Mouse (Mus musculus) adrenal gland, adult 8-10 months (tissue): ENCODE data around the gene Ypel4. TPM values are rescaled to one million over a fixed set of nuclear protein-coding genes. Genes with fewer than 3 reads are reported as not detected.

Source experiments
- DNase-seq: peaks from one replicate; pipeline ENCODE4 v3.0.0; 2022
- microRNA-seq, 2 experiments: library from miRNA; unstranded; fragments of <30 nt; microRNA quantifications; one replicate each; pipeline ENCODE4 v1.2.0; 2022
- total RNA-seq, 4 experiments: library from RNA; stranded (reverse); gene quantifications; 2 replicates each; pipeline ENCODE4 v1.2.4; 2022

Ypel4 gene
- total RNA-seq, 4 experiments from 2014 or later = 4.5 to 11.8 (median 9.7) TPM

DNA sequence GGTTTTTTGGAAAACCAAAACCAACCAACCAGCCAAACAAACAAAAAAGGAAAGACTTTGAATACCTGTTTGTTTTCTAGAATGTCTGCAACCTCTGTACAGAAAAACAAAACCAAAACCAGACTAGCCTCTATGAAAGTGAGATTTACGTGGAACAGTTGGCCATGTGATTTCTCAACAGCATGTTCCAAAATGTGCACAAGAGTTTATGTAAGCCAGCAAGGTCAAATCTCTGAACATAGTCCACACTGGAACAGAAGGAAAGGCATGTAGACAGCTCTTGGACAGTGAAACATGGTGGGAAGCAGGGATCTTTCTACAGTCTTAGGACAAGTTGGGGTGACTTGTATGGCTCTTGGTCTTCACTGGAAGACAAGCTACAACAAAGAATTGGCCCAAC lies 28.0 kb downstream of the Ypel4 start:
- no peak for DNase-seq

DNA sequence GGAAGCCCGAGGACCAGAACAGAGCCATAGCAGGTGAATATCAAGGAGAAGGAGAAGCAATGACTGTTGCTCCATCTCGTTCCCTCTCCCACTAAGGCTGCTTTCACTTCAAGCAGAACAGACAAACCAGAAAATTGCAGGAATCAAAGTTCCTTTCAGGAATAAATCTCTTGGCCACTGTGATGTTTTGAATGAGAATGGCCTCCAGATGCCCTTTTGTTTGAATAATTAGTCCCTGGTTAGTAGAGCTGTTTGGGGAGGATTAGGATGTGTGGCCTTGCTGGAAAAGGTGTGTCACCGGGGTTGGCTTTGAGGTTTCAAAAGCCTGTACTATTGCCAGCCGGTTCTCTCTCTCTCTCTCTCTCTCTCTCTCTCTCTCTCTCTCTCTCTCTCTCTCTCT lies 28.4 kb downstream of the Ypel4 start:
- DNase-seq = no peak

DNA sequence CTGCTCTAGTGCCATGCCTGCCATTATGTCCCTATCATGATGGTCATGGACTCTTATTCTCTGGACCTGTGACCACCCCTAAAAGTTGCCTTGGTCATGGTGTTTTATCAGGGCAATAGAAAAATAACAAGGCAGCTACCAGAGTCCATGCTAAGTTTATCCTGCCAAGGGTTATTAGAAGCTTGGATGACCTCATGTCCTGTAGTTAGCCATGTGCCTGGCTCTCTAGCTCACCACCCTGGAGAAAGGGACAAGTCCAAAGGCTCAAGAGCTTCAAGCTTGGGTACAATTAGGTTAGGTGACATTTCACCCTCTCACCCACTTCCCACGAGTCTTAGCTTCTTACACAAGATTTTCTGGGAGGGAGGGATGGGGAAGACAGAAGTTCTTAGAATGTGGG lies 29.0 kb downstream of the Ypel4 start:
- DNase-seq = no peak

DNA sequence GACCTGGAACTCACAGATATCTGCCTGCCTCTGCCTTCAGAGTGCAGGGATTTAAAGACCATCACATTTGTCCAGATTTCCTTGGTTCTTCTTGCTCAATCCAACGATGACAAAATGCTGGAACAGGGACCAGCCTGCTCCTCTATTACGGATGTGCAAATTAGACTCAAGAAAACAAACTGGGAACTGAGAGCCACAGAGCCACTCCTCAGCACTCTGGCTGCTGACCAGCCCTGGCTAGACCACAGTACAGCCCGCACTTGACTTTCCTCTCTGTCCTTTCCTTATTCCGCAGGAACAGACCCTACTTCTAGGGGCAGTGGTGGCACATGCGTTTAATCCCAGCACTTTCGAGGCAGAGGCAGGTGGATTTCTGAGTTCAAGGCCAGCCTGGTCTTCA lies 36.6 kb downstream of the Ypel4 start:
- no peak for DNase-seq

DNA sequence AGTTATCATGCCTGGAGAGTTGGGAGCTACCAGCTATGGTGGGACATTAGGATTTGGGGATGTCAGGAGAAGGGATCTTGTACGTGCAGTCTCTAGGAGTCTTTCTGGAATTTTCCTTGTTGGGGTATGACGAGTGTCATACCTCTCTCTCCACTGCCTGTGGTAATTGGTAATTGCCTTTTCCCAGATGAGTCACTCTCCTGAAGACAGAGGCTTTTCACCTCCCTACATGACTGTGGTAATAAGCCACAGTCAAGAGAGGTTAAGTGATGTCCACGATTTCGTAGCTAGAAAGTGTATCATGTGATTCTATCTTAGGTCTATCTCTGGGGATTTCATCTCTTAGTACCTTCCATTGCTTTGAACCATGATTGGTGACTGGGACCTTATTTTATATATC lies 38.6 kb downstream of the Ypel4 start:
- DNase-seq = no peak

DNA sequence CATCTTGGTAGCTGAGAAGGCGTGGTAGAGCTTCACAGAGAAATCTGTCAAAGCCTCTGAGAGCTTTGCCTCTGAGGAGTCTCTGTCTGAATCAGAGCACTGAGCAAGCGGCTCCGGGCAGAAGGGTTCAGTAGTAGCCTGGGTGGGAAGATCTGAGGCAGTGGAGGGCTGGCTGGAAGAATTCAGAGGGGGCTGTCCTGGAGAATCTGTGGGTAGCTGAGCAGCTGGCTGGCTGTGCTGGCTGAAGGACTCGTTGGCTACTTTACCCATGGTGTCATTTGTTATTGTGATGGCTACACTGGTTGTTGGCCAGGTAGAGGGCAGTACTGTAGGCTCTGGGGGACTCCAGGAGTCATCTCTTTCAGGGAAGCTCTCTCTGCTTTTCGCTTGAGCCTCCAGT lies 39.3 kb downstream of the Ypel4 start:
- DNase-seq = no peak

DNA sequence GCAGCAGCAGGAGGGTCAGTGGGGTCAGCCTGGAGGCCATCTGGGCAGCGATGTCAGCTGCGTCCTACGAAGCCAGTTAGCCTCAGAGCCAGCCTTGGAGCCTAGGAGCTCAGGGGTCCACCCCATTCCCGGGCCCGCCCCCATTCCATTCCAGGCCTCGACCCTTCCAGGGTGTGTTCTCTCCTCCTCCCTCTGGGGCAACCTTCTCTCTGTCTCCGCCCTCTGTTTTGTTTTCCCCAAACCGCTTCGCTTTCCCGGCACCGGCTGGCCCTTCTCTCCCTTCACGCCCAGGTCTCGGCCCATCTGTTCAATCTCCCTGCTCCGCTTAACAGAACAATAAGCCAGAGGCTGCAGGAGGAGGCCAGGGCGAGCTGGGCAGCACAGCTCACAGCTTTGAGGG lies 40.9 kb downstream of the Ypel4 start:
- DNase-seq = peak; percentile 33

DNA sequence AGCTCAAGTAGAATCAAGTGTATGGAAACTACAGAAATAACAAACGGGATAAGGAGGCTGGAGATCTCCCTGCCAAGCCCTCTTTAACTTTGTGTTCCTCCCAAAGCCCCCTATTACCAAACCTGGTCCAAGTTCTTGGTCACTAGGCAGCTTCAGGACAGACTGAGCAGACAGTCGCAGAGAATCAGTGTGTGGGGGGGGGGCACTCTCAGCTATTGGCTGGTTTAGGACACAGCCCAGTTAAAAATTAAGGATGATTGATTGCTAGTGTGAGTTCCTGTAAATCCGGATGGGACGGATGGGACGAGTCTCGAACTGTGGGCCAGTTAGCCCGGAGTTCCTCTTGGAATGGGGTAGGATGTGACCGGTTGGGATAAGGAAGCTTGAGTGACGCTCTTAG lies 41.4 kb downstream of the Ypel4 start, which contains the start of gene Serping1:
Serping1 (minus strand) TSS at position 204 of the 400 bp plus-strand sequence.
- DNase-seq = no peak

DNA sequence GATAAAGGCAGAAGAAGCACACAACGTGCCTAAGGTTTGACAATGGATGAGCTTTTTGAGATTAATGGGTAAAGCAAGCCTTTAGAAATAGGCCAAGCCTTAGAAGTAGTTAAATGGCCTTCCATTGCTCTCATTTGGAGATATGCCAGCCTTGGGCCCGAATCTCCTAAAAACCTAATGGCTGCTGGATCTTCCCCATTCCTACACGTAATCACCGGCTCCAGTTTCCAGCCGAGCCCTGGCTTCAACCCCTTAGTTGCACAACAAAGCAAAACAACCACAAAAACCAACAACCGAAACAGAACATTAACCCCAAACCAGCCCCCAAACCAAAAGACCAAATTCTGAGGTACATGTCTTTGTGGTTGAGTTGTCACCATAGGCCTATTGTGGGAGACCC lies 41.8 kb downstream of the Ypel4 start:
- DNase-seq = no peak

DNA sequence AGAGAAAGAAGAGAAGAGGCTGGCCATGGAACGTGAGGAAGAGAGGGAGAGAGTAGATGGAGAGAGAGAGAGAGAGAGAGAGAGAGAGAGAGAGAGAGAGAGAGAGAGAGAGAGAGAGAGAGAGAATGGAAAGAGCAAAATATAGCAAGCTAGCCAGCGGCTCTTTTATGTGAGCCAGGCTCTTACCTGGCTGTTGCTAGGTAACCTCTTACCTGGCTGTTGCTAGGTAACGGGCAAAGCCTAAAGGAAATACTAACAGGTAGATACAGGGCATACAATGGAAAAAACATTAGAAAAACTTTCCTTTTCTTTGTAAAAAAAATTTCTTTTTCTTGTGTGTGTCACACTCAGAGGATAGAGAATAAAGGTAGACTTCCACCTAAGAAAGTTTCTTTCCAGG lies 43.8 kb downstream of the Ypel4 start:
- no peak for DNase-seq

DNA sequence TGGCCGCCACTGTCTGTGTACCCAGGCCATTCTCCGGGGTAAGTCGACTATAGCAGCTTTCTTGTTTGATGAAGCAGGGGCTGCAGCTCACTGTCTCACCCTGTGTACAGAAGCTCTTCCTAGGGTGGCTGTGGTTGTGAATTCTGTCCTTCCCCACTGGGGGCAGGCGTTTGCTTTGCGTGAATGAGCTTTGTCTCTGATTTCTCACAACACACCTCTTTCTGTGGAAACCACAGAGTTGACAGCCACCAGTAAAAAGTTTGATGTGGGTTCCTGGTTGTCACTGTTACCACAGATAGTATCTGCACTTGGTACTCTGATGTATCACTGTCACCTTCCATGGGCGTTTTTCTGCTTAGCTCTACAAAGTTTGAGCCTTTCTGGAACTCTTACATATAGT lies 45.4 kb downstream of the Ypel4 start:
- DNase-seq = no peak

DNA sequence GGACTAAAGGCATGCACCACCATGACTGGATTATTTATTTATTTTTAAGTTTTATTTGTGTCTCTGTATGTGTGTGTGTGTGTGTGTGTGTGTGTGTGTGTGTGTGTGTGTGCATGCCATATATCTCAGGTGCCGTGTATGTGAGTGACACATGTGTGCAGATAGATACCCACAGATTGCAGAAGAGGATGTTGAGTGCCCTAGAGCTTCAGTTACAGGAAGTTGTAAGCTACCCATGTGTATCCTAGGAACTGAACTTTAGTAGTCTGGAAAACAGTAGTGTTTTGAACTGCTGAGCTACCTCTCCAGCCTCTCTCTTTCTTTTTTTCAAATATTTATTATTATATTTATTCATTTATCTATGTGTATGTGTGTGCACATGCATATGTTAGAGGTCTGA lies 49.5 kb downstream of the Ypel4 start:
- no peak for DNase-seq

DNA sequence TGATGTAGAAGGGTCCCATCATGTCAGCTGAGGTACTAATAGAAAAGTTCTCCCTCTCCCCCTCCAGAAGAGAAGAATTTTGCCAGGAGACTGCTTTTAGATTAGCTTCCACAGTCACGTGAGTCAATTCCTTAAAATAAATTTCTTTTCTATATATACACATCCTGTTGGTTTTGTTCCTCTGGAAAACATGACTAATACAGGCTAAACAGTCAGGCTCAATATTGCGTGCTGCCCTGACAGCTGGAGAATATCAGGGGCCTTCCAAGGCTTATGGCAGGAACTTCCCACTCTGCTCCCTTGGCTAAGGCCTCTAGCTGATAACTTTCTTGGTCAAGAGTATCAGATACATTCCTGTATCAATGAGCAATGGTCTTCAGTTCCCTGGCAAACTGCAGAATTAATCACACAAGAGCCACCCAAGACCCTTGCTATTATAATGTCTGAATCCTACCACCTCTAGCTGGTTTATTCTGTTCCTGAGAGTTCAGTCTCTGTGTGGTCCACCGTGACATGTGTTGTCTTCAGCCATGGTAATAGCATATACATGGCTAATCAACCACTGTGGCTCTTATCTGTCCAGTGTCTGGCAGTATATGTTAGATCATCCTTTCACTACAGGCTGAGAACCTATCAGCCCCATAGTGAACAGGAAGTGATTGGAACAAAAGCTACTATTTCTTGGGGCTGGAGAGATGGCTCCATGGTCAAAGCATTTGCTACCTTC lies 50.1 kb downstream of the Ypel4 start:
- DNase-seq = no peak

Small RNA genes within 50 kb of the gene (microRNA-seq; reads per million reads assigned to microRNA genes)
- 3,087 to 3,839 reads per million in 2 experiments for gene Mir130a

Other genes starting within 250 kb of the Ypel4 start
- 100 to 1,000 TPM; 125 to 161 (median 155) TPM for gene Ctnnd1, start 83.3 kb upstream of the Ypel4 start, total RNA-seq
- gene Btbd18, start 75.0 kb upstream of the Ypel4 start, total RNA-seq = under 1 TPM in 2 of 4 experiments, not detected in 2; 0.10 to 0.12 TPM
- gene Selenoh, start 63.3 kb upstream of the Ypel4 start, total RNA-seq = 10 to 100 TPM; 31.8 to 49.5 (median 35.8) TPM
- not detected for gene Gm28635, start 56.0 kb upstream of the Ypel4 start, total RNA-seq
- gene Med19, start 55.7 kb upstream of the Ypel4 start, total RNA-seq = 10 to 100 TPM; 21.1 to 30.7 (median 26.0) TPM
- gene Tmx2, start 54.9 kb upstream of the Ypel4 start, total RNA-seq = 100 to 1,000 TPM; 161 to 203 (median 188) TPM
- 10 to 100 TPM; 58.8 to 72.1 (median 62.7) TPM for gene Zdhhc5, start 18.9 kb upstream of the Ypel4 start, total RNA-seq
- gene Clp1, start 6.7 kb upstream of the Ypel4 start, total RNA-seq = 10 to 100 TPM; 12.6 to 15.2 (median 14.3) TPM
- gene Gm19426, start 9.6 kb downstream of the Ypel4 start, total RNA-seq = 1 to 10 TPM; 1.7 to 4.3 (median 2.8) TPM
- 100 to 1,000 TPM in 1 of 4 experiments, 10 to 100 TPM in 3; 80.5 to 116 (median 91.7) TPM for gene Serping1, start 41.4 kb downstream of the Ypel4 start, total RNA-seq
- gene Ube2l6, start 64.8 kb downstream of the Ypel4 start, total RNA-seq = 10 to 100 TPM; 13.3 to 20.7 (median 15.2) TPM
- not detected for gene Smtnl1, start 88.6 kb downstream of the Ypel4 start, total RNA-seq
- 10 to 100 TPM; 28.2 to 43.5 (median 39.5) TPM for gene Timm10, start 92.9 kb downstream of the Ypel4 start, total RNA-seq
- 1 to 10 TPM; 3.0 to 7.5 (median 5.5) TPM for gene Slc43a1, start 104.8 kb downstream of the Ypel4 start, total RNA-seq
- gene Rtn4rl2, start 152.7 kb downstream of the Ypel4 start, total RNA-seq = 1 to 10 TPM; 1.2 to 1.8 (median 1.6) TPM
- 10 to 100 TPM; 63.1 to 81.5 (median 75.7) TPM for gene Slc43a3, start 202.5 kb downstream of the Ypel4 start, total RNA-seq
- not detected for gene Prg2, start 246.4 kb downstream of the Ypel4 start, total RNA-seq